Mouse (Mus musculus): Measurements from ENCODE around the gene Phrf1.

The Phrf1 gene

DNA sequence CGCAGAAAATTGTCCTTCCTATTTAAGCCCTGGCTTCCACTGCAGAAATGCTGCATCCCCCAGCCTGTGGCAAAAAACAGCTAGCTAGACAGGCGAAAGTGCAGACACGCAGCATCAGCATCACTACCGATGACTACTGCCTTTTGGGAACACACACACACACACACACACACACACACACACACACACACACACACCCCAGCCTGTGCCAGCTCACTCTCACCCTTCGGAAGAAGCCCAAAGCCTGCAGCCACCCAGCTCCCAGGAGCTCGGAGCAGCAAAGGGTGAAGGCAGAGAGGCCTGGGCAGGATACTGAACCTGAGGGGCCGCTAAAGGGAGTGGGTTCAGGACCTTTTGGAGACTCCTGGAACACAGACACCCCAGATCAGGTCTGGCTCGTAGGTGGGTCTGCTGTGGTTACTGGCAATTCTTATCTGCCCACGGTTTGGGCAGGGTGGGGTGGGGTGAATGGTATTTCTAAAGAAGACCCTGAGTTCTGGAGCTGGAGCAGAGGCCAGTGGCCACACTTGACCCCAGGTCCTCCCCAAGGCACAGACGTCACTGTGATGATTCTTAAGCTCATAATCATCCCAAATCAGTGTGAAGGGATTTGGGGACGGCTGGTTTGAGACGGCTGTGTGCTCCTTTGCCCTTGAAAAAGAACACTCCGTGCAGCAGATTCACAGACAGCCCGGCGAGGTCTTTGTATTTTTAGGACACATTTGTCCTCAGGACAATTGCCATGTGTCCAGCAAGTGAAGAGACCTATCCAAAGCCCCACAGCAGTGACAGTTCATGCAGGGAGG lies 64.2 kb downstream of the Phrf1 start:
- no peak for DNase-seq (ENCODE audit: low read depth, low spot score)

DNA sequence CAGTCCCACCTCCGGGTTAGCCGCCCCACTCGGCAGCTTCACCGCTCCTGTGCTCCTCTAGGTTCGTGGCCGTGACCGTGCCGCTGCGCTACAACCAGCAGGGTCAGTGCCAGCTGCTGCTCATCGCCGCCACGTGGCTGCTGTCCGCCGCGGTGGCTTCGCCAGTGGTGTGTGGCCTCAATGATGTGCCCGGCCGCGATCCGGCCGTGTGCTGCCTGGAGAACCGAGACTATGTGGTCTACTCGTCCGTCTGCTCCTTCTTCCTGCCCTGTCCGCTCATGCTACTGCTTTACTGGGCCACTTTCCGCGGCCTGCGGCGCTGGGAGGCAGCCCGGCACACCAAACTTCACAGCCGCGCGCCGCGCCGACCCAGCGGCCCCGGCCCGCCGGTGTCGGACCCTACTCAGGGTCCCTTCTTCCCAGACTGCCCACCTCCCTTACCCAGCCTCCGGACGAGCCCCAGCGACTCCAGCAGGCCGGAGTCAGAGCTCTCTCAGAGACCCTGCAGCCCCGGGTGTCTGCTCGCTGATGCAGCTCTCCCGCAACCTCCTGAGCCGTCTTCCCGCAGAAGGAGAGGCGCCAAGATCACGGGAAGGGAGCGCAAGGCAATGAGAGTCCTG lies 65.4 kb downstream of the Phrf1 start:
- DNase-seq (ENCODE audit: low read depth, low spot score), result peak; percentile 46

DNA sequence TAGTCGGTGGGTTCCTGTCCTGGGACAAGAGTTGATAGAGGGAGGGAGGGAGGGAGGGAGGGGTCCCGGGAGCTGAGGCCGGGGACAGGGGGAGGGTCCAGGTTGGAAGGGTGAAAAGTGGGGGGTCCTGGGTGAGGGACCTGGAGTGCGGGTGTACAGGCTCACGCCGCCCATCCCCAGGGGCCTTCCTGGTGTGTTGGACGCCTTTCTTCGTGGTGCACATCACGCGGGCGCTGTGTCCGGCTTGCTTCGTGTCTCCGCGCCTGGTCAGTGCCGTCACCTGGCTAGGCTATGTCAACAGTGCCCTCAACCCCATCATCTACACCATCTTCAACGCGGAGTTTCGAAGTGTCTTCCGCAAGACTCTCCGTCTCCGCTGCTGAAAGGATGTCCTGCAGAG lies 65.9 kb downstream of the Phrf1 start:
- DNase-seq (ENCODE audit: low read depth, low spot score), result no peak

DNA sequence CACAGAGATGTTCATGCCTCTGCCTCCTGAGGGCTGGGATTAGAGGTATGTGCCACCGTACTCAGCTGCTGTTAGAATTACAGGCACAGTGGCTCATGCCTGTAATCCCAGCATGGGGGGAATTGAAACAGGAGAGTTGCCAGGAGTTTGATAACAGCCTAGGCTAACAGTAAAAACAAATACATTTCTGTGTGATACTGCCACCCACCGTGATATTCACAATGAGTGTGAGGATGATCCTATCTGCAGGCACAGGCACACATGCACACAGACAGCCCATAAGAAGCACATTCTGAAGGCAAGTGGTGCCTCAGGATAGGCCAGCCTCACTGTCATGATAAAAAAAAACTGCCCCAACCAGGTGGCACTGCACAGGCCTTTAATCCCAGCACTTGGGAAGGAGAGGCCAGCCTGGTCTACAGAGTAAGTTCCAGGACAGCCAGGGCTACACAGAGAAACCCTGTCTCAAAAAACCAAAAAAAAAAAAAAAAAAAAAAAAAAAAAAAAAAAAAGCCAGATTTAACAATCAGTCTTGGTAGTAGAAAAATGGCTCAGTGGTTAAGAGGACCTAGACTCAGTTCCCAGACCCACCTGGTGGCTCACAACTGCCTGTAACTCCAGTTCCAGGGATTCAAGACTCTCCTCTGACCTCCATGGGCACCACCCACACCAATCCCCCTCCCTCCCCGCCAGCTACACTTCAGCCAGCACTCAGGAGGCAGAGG lies 69.5 kb downstream of the Phrf1 start:
- DNase-seq (ENCODE audit: low read depth, low spot score), result no peak

GRCm38 (mm10) chr7:141299175-141299574 lies 70.6 kb downstream of the Phrf1 start:
- no peak for DNase-seq (ENCODE audit: low read depth, low spot score)

GRCm38 (mm10) chr7:141301386-141301785 lies 72.8 kb downstream of the Phrf1 start:
- DNase-seq (ENCODE audit: low read depth, low spot score), result no peak

- no peak for DNase-seq (ENCODE audit: low read depth, low spot score)
These were observed 74.2 kb downstream of the Phrf1 start for GRCm38 (mm10) chr7:141302702-141303268.

GRCm38 (mm10) chr7:141304537-141304936 lies 76.0 kb downstream of the Phrf1 start:
- no peak for DNase-seq (ENCODE audit: low read depth, low spot score)

Measured in R1 (cell line).